Mouse (Mus musculus): ENCODE data around the gene Dyrk1a. TPM values are rescaled to one million over a fixed set of nuclear protein-coding genes. Genes with fewer than 3 reads are reported as not detected.

The Dyrk1a gene
- polyA plus RNA-seq, 1 experiment from 2014 or later, result 8.6 TPM

DNA sequence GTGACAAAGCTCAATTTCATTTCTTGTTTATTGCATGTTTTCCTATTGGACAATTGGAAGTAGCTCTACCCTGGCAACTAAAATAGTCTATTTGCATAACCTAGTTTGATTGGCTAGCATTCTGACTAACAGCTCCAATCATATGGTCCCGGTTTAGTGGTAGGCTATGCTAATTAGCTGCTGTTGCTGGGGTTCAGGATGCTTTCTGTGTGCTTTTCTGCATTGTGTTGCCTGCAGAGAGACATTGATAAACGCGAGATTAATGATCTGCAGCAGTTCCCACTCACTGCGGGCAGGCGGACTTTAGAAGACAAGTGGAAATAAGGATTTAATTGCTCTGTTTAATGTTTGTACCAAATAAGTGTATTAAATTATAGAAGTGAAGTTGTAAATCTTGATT is 62.2 kb downstream of the Dyrk1a start:
- WGBS, result 2% methylated on average over 5 of the region's 5 CpGs

DNA sequence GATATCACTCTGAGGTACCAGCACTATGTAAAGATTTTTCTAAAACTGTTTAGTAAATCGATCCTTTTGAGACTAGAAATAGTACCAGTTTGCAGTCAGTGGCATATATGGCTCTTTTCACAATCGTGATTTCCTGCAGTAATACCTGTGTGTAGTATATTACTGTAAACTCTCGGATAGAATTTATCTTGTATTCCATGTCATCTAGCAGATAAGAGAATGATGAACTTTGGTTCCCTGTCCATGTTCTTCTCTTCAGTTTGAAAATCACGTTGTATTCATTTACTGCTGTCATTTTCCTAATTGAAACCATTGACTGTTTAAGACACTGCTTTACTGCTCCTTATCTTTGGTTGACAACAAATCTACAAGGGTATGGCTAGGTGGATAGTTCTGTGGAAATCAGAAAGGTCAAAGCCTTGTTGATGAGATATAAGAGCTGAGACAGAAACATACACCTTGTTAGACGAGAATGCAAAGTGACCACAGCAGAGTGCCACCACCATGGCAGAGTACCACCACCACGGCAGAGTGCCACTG is 62.7 kb downstream of the Dyrk1a start:
- no peak overlapping the region for H3K9ac ChIP-seq (ENCODE audit: low read depth, low read length)
- no peaks in the 10 kb centered on the region for H3K9me3 ChIP-seq (replicated peaks; ENCODE audit: low read length)
- 52% methylated on average over 6 of the region's 6 CpGs for WGBS
- no peaks in the 10 kb centered on the region for H3K36me3 ChIP-seq (ENCODE audit: insufficient read depth, low read length)
- ATAC-seq (replicated peaks; ENCODE audit: low FRiP score, low read depth), result no peak
- no peak for DNase-seq (ENCODE audit: low spot score)
- no peaks in the 10 kb centered on the region for H3K27me3 ChIP-seq (ENCODE audit: insufficient read depth, low read length)
- no peak overlapping the region for H3K27ac ChIP-seq
- peaks cover 5% of the 10 kb centered on the region; the same call in 1 of the 2 replicates for H3K4me1 ChIP-seq (replicated peaks; ENCODE audit: insufficient read depth, low read length)
- no peak for TF ChIP-seq CTCF (IDR thresholded peaks at IDR 0.05; ENCODE audit: low read depth)
- H3K4me2 ChIP-seq (ENCODE audit: low read length), result no peak overlapping the region
- no peak overlapping the region for H3K4me3 ChIP-seq (replicated peaks; ENCODE audit: low read depth, low read length)

More for the DNA sequence above, 62.2 kb downstream of the Dyrk1a start:
- DNase-seq (ENCODE audit: low spot score) (peak; percentile 98), ATAC-seq (replicated peaks; ENCODE audit: low FRiP score, low read depth) (peak; percentile 96)
- H3K4me3 ChIP-seq (replicated peaks; ENCODE audit: low read depth, low read length), result no peak overlapping the region
- H3K27ac ChIP-seq, result no peak overlapping the region
- H3K4me1 ChIP-seq (replicated peaks; ENCODE audit: insufficient read depth, low read length), result peaks cover 5% of the 10 kb centered on the region; the same call in 1 of the 2 replicates
- H3K36me3 ChIP-seq (ENCODE audit: insufficient read depth, low read length), result no peaks in the 10 kb centered on the region
- no peak overlapping the region for H3K9ac ChIP-seq (ENCODE audit: low read depth, low read length)
- H3K4me2 ChIP-seq (ENCODE audit: low read length), result no peak overlapping the region
- no peak for TF ChIP-seq CTCF (IDR thresholded peaks at IDR 0.05; ENCODE audit: low read depth)
- H3K27me3 ChIP-seq (ENCODE audit: insufficient read depth, low read length), result no peaks in the 10 kb centered on the region
- no peaks in the 10 kb centered on the region for H3K9me3 ChIP-seq (replicated peaks; ENCODE audit: low read length)

DNA sequence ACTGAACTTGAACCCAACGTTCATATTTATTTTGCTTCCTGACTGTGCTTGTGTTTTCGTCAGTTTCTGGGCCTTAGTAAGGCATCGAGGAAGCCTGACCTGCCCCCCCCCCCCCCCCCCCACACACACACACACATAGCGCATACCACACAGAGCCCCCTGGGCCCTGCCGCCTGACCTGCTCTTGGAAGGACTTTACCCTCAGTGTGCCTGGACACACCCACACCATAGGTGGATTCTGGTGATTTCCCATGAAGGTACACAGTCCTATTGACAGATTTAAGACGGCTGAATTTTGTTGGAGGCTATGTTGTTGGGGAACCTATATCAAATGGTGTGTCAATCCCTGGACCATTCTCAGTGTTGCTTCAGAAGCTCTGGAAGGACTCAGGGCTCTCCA is 63.2 kb downstream of the Dyrk1a start:
- 65% methylated on average over 5 of the region's 6 CpGs for WGBS
- H3K4me1 ChIP-seq (replicated peaks; ENCODE audit: insufficient read depth, low read length), result peaks cover 5% of the 10 kb centered on the region; the same call in 1 of the 2 replicates
- no peak overlapping the region for H3K4me3 ChIP-seq (replicated peaks; ENCODE audit: low read depth, low read length)
- no peaks in the 10 kb centered on the region for H3K36me3 ChIP-seq (ENCODE audit: insufficient read depth, low read length)
- no peaks in the 10 kb centered on the region for H3K9me3 ChIP-seq (replicated peaks; ENCODE audit: low read length)
- ATAC-seq (replicated peaks; ENCODE audit: low FRiP score, low read depth) (peak; percentile 18; the same call in 1 of the 2 replicates), DNase-seq (ENCODE audit: low spot score) (no peak)
- H3K9ac ChIP-seq (ENCODE audit: low read depth, low read length), result no peak overlapping the region
- no peak for TF ChIP-seq CTCF (IDR thresholded peaks at IDR 0.05; ENCODE audit: low read depth)
- H3K27ac ChIP-seq, result no peak overlapping the region
- no peak overlapping the region for H3K4me2 ChIP-seq (ENCODE audit: low read length)
- no peaks in the 10 kb centered on the region for H3K27me3 ChIP-seq (ENCODE audit: insufficient read depth, low read length)

DNA sequence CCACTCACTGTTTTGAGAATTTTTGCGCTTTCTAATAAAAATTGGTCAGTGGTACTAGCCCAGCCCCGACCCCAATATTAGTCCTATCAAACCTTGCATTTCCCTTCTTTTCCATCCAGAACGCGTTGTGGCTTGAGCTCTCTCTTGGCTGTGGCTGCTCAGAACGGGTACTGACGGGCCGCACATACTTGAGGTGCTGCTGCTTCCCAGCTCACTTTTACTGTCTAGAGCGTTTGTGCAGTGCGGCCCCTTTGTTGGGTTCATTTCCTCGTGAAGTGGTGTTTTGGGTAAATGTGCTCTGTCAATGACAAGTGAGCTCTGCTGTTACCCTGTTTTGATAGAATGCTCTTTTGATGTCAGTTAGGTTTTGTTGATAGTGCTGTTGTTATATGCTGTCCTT is 67.6 kb downstream of the Dyrk1a start:
- Histone ChIP-seq H3K27ac (no peak overlapping the region), H3K4me1 (replicated peaks; ENCODE audit: insufficient read depth, low read length) (0 out of 2 replicates have a peak, but pooled peaks cover 5% of the 10 kb centered on the region), H3K36me3 (ENCODE audit: insufficient read depth, low read length) (no peaks in the 10 kb centered on the region), H3K9me3 (replicated peaks; ENCODE audit: low read length) (no peaks in the 10 kb centered on the region), H3K4me3 (replicated peaks; ENCODE audit: low read depth, low read length) (no peak overlapping the region), H3K27me3 (ENCODE audit: insufficient read depth, low read length) (no peaks in the 10 kb centered on the region), H3K4me2 (ENCODE audit: low read length) (no peak overlapping the region), H3K9ac (ENCODE audit: low read depth, low read length) (no peak overlapping the region)
- DNase-seq (ENCODE audit: low spot score) (no peak), ATAC-seq (replicated peaks; ENCODE audit: low FRiP score, low read depth) (no peak)
- WGBS, result 60% methylated on average over 10 of the region's 10 CpGs
- no peak for TF ChIP-seq CTCF (IDR thresholded peaks at IDR 0.05; ENCODE audit: low read depth)

DNA sequence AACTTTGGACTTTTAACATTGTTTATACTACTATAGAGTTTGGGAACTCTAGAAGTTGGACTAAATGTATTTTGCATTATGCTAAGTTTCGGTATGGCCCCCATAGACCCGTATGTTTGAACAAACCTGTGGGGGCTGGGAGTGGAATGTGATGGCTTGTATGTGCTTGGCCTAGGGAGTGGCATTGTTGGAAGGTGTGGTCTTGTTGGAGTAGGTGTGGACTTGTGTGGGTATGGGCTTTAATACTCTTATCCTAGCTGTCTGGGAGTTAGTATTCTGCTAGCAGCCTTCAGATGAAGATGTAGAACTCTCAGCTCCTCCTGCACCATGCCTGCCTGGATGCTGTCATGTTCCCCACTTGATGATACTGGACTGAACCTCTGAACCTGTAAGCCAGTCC is 72.0 kb downstream of the Dyrk1a start:
- Histone ChIP-seq H3K27ac (no peak overlapping the region), H3K4me2 (ENCODE audit: low read length) (no peak overlapping the region), H3K36me3 (ENCODE audit: insufficient read depth, low read length) (no peaks in the 10 kb centered on the region), H3K4me3 (replicated peaks; ENCODE audit: low read depth, low read length) (no peak overlapping the region), H3K9ac (ENCODE audit: low read depth, low read length) (no peak overlapping the region), H3K4me1 (replicated peaks; ENCODE audit: insufficient read depth, low read length) (no peaks in the 10 kb centered on the region), H3K9me3 (replicated peaks; ENCODE audit: low read length) (no peaks in the 10 kb centered on the region), H3K27me3 (ENCODE audit: insufficient read depth, low read length) (no peaks in the 10 kb centered on the region)
- 94% methylated on average over 2 of the region's 2 CpGs for WGBS
- TF ChIP-seq CTCF (IDR thresholded peaks at IDR 0.05; ENCODE audit: low read depth), result no peak
- ATAC-seq (replicated peaks; ENCODE audit: low FRiP score, low read depth) (no peak), DNase-seq (ENCODE audit: low spot score) (no peak)

DNA sequence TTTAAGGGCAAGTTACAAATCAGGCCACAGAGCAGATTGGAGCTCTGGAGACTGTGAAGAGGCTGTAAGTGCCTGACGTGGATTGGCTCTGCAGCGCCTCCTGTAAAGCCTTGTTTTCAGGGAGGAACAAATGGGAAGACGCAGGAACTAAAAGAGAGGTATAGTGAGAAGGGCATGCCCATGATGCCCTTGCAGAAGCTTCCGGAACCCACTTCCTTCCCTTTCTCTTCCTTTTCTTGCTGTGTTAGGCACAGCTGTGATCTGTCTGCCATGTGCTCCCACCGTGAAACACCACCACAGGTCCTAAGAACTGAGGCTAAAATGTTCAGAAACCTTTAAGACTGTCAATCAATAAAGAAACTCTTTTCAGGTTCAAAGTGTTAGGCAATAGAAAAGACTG is 77.3 kb downstream of the Dyrk1a start:
- Histone ChIP-seq H3K36me3 (ENCODE audit: insufficient read depth, low read length) (0 out of 2 replicates have a peak, but pooled peaks cover 3% of the 10 kb centered on the region), H3K9ac (ENCODE audit: low read depth, low read length) (no peak overlapping the region), H3K9me3 (replicated peaks; ENCODE audit: low read length) (no peaks in the 10 kb centered on the region), H3K27ac (no peak overlapping the region), H3K27me3 (ENCODE audit: insufficient read depth, low read length) (no peaks in the 10 kb centered on the region), H3K4me2 (ENCODE audit: low read length) (no peak overlapping the region), H3K4me3 (replicated peaks; ENCODE audit: low read depth, low read length) (no peak overlapping the region), H3K4me1 (replicated peaks; ENCODE audit: insufficient read depth, low read length) (no peaks in the 10 kb centered on the region)
- WGBS, result 52% methylated on average over 5 of the region's 5 CpGs
- DNase-seq (ENCODE audit: low spot score) (no peak), ATAC-seq (replicated peaks; ENCODE audit: low FRiP score, low read depth) (no peak)
- TF ChIP-seq CTCF (IDR thresholded peaks at IDR 0.05; ENCODE audit: low read depth), result no peak

DNA sequence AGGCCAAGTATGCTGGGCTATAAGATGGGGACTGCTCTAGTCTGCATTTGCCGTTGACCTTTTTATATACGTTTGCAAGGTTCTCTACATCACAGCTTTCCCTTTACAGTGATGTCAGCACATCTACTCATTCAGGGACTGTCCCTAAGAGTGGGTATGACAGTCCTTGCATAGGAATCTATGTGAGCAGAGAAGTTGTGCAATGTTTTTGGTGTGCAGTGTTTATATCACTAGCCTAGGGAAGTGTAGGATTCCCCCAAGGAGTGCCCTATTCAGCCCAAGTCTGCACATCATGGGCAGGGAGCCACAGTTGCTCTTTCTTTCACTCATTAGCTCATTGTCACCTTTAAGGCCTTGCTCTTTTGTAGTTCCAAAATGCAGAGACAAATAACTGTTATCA is 78.1 kb downstream of the Dyrk1a start:
- H3K9ac ChIP-seq (ENCODE audit: low read depth, low read length), result no peak overlapping the region
- no peaks in the 10 kb centered on the region for H3K4me1 ChIP-seq (replicated peaks; ENCODE audit: insufficient read depth, low read length)
- TF ChIP-seq CTCF (IDR thresholded peaks at IDR 0.05; ENCODE audit: low read depth), result no peak
- no peak overlapping the region for H3K4me3 ChIP-seq (replicated peaks; ENCODE audit: low read depth, low read length)
- WGBS, result 79% methylated on average over 2 of the region's 2 CpGs
- ATAC-seq (replicated peaks; ENCODE audit: low FRiP score, low read depth), result no peak
- no peaks in the 10 kb centered on the region for H3K27me3 ChIP-seq (ENCODE audit: insufficient read depth, low read length)
- H3K4me2 ChIP-seq (ENCODE audit: low read length), result no peak overlapping the region
- 0 out of 2 replicates have a peak, but pooled peaks cover 3% of the 10 kb centered on the region for H3K36me3 ChIP-seq (ENCODE audit: insufficient read depth, low read length)
- H3K27ac ChIP-seq, result no peak overlapping the region
- H3K9me3 ChIP-seq (replicated peaks; ENCODE audit: low read length), result no peaks in the 10 kb centered on the region
- DNase-seq (ENCODE audit: low spot score), result no peak
